Mouse (Mus musculus) embryonic fibroblast, embryonic 13.5 days (primary cell): ENCODE results near the gene Pip4k2a.

Experiments
- CTCF ChIP-seq: IDR thresholded peaks from 2 replicates; pipeline ENCODE4 v1.5.1; 2011; ENCODE audit warnings: mild to moderate bottlenecking, control low read depth, low read length, moderate library complexity, borderline replicate concordance; ENCODE audit not compliant: insufficient read depth
- POLR2A ChIP-seq: IDR thresholded peaks from 2 replicates; pipeline ENCODE4 v1.6.1; 2011; ENCODE audit warnings: low read depth, mild to moderate bottlenecking, control low read depth, low read length, moderate library complexity

GRCm38 (mm10) chr2:18871087-18871486 lies 126.8 kb downstream of the Pip4k2a start:
- no peak for TF ChIP-seq CTCF
- no peak for TF ChIP-seq POLR2A
